Mouse (Mus musculus) urinary bladder, adult 2 months (tissue): ENCODE data around the gene Rpp25. TPM values are rescaled to one million over a fixed set of nuclear protein-coding genes. Genes with fewer than 3 reads are reported as not detected.

Experiments
- DNase-seq: peaks from one replicate; pipeline ENCODE4 v3.0.0; 2022; ENCODE audit warnings: low spot score
- polyA plus RNA-seq: library from polyadenylated mRNA; depleted of rRNA; stranded (reverse); fragments of >200 nt; gene quantifications from 2 replicates; pipeline ENCODE4 v1.2.3, GENCODE M21; 2012; rRNA removed

Gene Rpp25
- 1.7 and 2.8 TPM in 2 replicates for polyA plus RNA-seq

- DNase-seq = peak; percentile 39
Measured at GRCm38 (mm10) chr9:57503622-57504380, at the start of gene Rpp25. Gene Rpp25, plus strand, starts transcription at chr9:57504026.

GRCm38 (mm10) chr9:57459707-57460106 lies 44.1 kb upstream of the Rpp25 start:
- no peak for DNase-seq

GRCm38 (mm10) chr9:57462866-57463265 lies 41.0 kb upstream of the Rpp25 start:
- DNase-seq = no peak

- no peak for DNase-seq
Measured at GRCm38 (mm10) chr9:57466101-57466500, 37.7 kb upstream of the Rpp25 start.

- DNase-seq = peak; percentile 34
Measured at GRCm38 (mm10) chr9:57467271-57467771, 36.5 kb upstream of the Rpp25 start.

- peak; percentile 74 for DNase-seq
Measured at GRCm38 (mm10) chr9:57467896-57468549, 35.8 kb upstream of the Rpp25 start, which contains the start of gene Scamp5. Gene Scamp5, minus strand, starts transcription at chr9:57468060.

- DNase-seq = no peak
Measured at GRCm38 (mm10) chr9:57468914-57469313, 34.9 kb upstream of the Rpp25 start.

GRCm38 (mm10) chr9:57485774-57486173 lies 18.1 kb upstream of the Rpp25 start:
- DNase-seq = peak; percentile 47

- DNase-seq = no peak
Measured at GRCm38 (mm10) chr9:57487807-57488206, 16.0 kb upstream of the Rpp25 start.

GRCm38 (mm10) chr9:57493532-57493931 lies 10.3 kb upstream of the Rpp25 start:
- no peak for DNase-seq

GRCm38 (mm10) chr9:57494970-57495369 lies 8.9 kb upstream of the Rpp25 start:
- no peak for DNase-seq

GRCm38 (mm10) chr9:57497236-57497635 lies 6.6 kb upstream of the Rpp25 start:
- DNase-seq = no peak

- DNase-seq = no peak
Measured at GRCm38 (mm10) chr9:57498536-57498935, 5.3 kb upstream of the Rpp25 start.

GRCm38 (mm10) chr9:57501452-57501851 lies 2.4 kb upstream of the Rpp25 start:
- DNase-seq = no peak

- DNase-seq = no peak
Measured at GRCm38 (mm10) chr9:57501861-57502260, 2.0 kb upstream of the Rpp25 start.

GRCm38 (mm10) chr9:57502911-57503621 lies 760 bp upstream of the Rpp25 start:
- DNase-seq = no peak

GRCm38 (mm10) chr9:57504381-57504700 lies 515 bp downstream of the Rpp25 start:
- peak; percentile 55 for DNase-seq

- DNase-seq = no peak
Measured at GRCm38 (mm10) chr9:57504891-57505290, 1.1 kb downstream of the Rpp25 start.

- no peak for DNase-seq
Measured at GRCm38 (mm10) chr9:57505700-57506099, 1.9 kb downstream of the Rpp25 start.

- DNase-seq = no peak
Measured at GRCm38 (mm10) chr9:57510577-57510976, 6.8 kb downstream of the Rpp25 start.

- DNase-seq = no peak
Measured at GRCm38 (mm10) chr9:57517113-57517512, 13.3 kb downstream of the Rpp25 start.

- no peak for DNase-seq
Measured at GRCm38 (mm10) chr9:57520375-57521055, 16.7 kb downstream of the Rpp25 start.
